Mouse (Mus musculus): ENCODE results near the gene H2-T24. TPM values are rescaled to one million over a fixed set of nuclear protein-coding genes. Genes with fewer than 3 reads are reported as not detected.

The H2-T24 gene
- total RNA-seq, 2 experiments from 2014 or later: 1.4 to 1.7 TPM

DNA sequence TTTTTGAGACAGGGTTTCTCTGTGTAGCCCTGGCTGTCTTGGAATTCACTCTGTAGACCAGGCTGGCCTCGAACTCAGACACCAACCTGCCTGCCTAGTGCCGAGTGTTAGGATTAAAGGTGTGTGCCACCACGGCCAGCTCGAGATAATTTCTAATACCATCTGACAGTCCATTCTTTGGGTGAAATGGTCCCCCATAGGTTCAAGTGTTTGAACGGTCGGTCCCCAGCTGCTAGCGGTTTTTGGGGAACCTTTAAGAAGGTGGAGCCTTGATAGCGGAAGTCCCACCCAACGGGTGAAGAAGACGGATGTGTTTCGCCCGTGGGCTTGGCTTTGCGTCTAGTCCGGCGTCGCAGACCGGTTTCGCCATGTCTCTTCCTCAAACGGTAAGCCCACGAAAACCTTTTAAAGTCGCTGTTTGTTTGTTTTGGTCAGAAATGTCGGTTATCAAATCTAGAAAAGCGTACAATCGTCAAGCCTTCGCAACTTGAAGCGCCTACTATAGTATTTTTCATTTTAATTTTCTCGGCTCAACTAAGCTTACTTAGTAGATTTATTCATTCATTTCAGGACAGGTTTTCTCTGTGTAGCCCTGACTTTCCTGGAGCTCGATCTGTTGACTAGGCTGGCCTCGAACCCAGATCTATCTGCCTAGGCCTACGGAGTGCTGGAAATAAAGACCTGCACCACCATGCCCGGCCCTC lies 26.0 kb downstream of the H2-T24 start:
- DNase-seq (ENCODE audit: extremely low spot score in 1 of 2, low spot score in 1 of 2): peak; percentile 64 to 67

GRCm38 (mm10) chr17:35993675-35994074 lies 26.7 kb downstream of the H2-T24 start:
- DNase-seq (ENCODE audit: extremely low spot score in 1 of 2, low spot score in 1 of 2): peak; percentile 49 to 78

- no peak for DNase-seq (ENCODE audit: extremely low spot score in 1 of 2, low spot score in 1 of 2)
These were observed 28.6 kb downstream of the H2-T24 start for GRCm38 (mm10) chr17:35991781-35992180.

DNA sequence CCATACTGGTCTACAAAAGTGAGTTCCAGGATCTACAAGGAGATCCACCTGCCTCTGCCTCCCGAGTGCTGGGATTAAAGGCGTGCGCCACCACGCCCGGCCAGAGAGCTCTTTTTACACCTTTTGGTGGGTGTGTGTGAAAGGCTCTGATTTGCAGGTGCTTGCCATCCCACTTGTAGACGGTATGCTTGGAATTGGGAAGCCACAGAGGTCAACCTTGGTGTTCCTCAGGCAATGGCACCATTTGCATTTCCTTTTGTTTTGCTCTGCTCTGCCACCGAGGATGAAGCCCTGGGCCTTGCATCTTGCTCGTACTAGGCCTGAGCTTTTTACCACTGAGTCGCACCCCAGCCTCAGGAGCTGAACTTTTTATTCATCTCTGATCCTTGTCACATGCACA lies 38.6 kb downstream of the H2-T24 start:
- DNase-seq (ENCODE audit: extremely low spot score in 1 of 2, low spot score in 1 of 2): no peak

GRCm38 (mm10) chr17:35980363-35980754 lies 40.0 kb downstream of the H2-T24 start:
- peak; percentile 38 to 65 for DNase-seq (ENCODE audit: extremely low spot score in 1 of 2, low spot score in 1 of 2)

DNA sequence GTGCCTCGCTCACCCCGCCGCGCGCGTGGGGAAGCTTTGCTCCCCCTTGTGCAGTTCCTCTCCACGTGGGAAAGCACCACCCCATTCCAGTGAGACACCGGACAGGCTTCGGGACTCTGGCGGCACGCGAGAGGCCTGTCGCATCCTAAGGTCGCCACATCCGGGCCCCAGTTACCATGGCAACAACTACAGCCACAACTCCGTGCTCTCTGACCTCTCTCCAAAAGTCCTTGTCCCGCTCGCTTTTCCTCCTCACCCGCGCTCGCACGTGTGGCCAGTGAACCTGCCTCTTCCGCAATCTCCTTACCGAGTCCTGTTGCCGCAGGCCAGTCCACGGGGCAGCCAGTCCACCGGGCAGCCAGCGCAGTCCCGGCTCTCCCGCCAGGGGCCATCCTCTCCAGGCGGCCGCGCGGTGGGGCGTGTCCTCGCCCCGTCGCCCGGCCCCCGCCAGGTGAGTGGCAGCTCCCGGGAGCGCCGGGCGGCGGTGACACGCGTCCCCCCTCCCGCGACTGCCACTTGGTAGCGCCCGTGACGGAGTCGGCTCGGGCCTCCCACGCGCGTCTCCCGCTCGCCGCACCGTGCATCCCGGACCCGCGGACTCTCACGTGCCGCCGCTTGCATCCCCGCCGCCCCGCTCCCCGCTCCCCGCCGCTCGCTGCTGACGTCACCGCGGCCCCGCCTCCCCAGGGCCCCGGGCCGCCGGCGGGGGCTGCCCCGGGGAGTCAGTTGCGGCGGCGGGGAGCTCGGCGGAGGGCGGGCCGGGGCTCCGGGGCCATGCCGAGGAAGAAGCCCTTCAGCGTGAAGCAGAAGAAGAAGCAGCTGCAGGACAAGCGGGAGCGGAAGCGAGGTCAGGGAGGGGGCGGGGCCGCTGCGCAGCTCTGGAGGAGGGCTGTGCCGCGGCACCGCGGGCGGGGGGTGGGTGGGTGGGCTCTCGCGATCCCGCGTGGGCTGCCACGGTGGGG lies 40.7 kb downstream of the H2-T24 start, which contains the start of the genes Gnl1 and Prr3:
Gnl1 (plus strand) TSS at position 451 of the 962 bp plus-strand sequence.
Prr3 (minus strand) TSS at position 836 of the 962 bp plus-strand sequence.
- DNase-seq (ENCODE audit: extremely low spot score in 1 of 2, low spot score in 1 of 2): peak; percentile 77 to 97

DNA sequence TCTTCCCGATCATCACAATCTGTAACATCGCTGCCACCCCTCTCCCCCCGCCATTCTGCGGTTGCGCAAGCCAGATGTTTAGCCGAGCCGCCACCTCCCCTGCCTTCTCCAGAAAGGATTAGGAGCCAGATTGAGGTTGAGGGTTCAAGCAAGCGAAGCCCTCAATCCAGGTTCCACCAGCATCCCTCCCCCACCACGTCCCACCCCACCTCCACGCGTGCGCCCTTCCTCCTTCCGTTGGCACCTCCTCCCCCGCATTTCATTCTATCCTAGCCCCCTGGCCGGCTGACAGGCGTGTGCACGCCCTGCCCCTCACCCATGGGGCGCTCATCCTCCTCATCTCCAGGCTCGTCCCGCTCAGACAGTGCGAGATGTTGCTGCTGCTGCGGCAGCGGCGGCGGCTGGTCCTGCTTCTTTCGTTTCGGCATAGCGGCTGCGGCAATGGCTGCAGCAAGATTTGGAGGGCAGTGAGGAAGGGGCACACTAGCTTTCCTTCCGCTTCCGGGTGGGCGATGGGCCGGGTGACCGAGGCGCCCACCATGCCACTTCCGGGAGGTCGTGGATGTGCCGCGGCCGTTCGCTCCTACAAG lies 41.5 kb downstream of the H2-T24 start:
- DNase-seq (ENCODE audit: extremely low spot score in 1 of 2, low spot score in 1 of 2): peak in 1 of 2 experiments; percentile 72

- DNase-seq (ENCODE audit: extremely low spot score in 1 of 2, low spot score in 1 of 2): no peak
These were observed 48.2 kb downstream of the H2-T24 start for GRCm38 (mm10) chr17:35972131-35972530.

- peak; percentile 95 to 97 for DNase-seq (ENCODE audit: extremely low spot score in 1 of 2, low spot score in 1 of 2)
These were observed 50.7 kb downstream of the H2-T24 start, which contains the start of gene Abcf1 for GRCm38 (mm10) chr17:35969418-35970389. TSS of gene Abcf1 (minus strand) at chr17:35969761.

DNA sequence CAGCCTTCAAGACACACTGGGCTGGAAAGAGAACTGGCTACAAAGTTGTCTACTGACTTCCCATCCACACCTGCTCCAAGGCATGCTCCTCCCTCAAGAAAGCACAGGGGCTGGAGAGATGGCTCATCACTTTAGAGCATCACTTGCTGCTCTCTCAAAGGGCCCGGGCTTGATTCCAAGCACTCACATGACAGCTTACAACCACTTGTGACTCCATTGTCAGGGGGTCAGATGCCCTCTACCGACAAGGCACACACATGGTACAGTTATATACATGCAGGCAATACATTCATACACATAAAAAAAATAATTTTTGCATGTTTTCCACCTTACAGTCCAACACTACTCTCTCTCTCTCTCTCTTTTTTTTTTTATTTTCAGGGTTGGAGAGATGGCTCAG lies 52.7 kb downstream of the H2-T24 start:
- no peak for DNase-seq (ENCODE audit: extremely low spot score in 1 of 2, low spot score in 1 of 2)

- DNase-seq (ENCODE audit: extremely low spot score in 1 of 2, low spot score in 1 of 2): no peak
These were observed 57.1 kb downstream of the H2-T24 start for GRCm38 (mm10) chr17:35963279-35963678.

- DNase-seq (ENCODE audit: extremely low spot score in 1 of 2, low spot score in 1 of 2): no peak
These were observed 61.7 kb downstream of the H2-T24 start for GRCm38 (mm10) chr17:35958533-35959223.

Small RNA genes within 50 kb of the gene (microRNA-seq; reads per million reads assigned to microRNA genes)
- 431 to 497 reads per million in 2 experiments for gene Mir877

Other genes with a start within 250 kb of the H2-T24 start
- gene Ier3, start 198.9 kb downstream of the H2-T24 start, total RNA-seq (2021): 1 to 10 TPM; 3.2 to 5.1 TPM
- gene Flot1, start 197.3 kb downstream of the H2-T24 start, total RNA-seq (2021): 100 to 1,000 TPM; 122 to 132 TPM
- gene Tubb5, start 182.3 kb downstream of the H2-T24 start, total RNA-seq (2021): 100 to 1,000 TPM; 381 to 413 TPM
- 10 to 100 TPM; 12.1 to 16.5 TPM for gene Mdc1, start 179.0 kb downstream of the H2-T24 start, total RNA-seq (2021)
- 1 to 10 TPM; 2.1 to 3.5 TPM for gene Nrm, start 159.2 kb downstream of the H2-T24 start, total RNA-seq (2021)
- 10 to 100 TPM in 1 of 2 experiments, 1 to 10 TPM in 1; 9.5 to 10.5 TPM for gene Ppp1r18, start 155.0 kb downstream of the H2-T24 start, total RNA-seq (2021)
- 10 to 100 TPM; 25.5 to 29.9 TPM for gene Dhx16, start 140.7 kb downstream of the H2-T24 start, total RNA-seq (2021)
- 10 to 100 TPM; 59.1 to 65.6 TPM for gene 2310061I04Rik, start 123.1 kb downstream of the H2-T24 start, total RNA-seq (2021)
- gene Atat1, start 110.5 kb downstream of the H2-T24 start, total RNA-seq (2021): 10 to 100 TPM; 61.1 to 75.3 TPM
- 10 to 100 TPM; 34.4 to 35.9 TPM for gene Mrps18b, start 104.2 kb downstream of the H2-T24 start, total RNA-seq (2021)
- 10 to 100 TPM; 69.9 to 81.9 TPM for gene Ppp1r10, start 104.1 kb downstream of the H2-T24 start, total RNA-seq (2021)
- gene Abcf1, start 50.8 kb downstream of the H2-T24 start, total RNA-seq (2021): 10 to 100 TPM; 70.3 to 80.6 TPM
- 100 to 1,000 TPM; 143 to 153 TPM for gene Gnl1, start 40.7 kb downstream of the H2-T24 start, total RNA-seq (2021)
- gene Prr3, start 40.3 kb downstream of the H2-T24 start, total RNA-seq (2021): 10 to 100 TPM; 40.2 to 53.1 TPM
- 1 to 10 TPM; 3.9 to 4.8 TPM for gene H2-T23, start 12.3 kb upstream of the H2-T24 start, total RNA-seq (2021)
- gene H2-T22, start 22.2 kb upstream of the H2-T24 start, total RNA-seq (2021): 1 to 10 TPM; 6.9 to 8.8 TPM
- not detected for gene Gm6034, start 22.4 kb upstream of the H2-T24 start, total RNA-seq (2021)
- gene Gm11127, start 37.8 kb upstream of the H2-T24 start, total RNA-seq (2021): 1 to 10 TPM; 1.1 to 1.2 TPM
- gene Gm19684, start 101.1 kb upstream of the H2-T24 start, total RNA-seq (2021): not detected
- not detected for gene Gm7030, start 108.9 kb upstream of the H2-T24 start, total RNA-seq (2021)
- gene Gm8909, start 148.0 kb upstream of the H2-T24 start, total RNA-seq (2021): not detected
- gene H2-T3, start 169.7 kb upstream of the H2-T24 start, total RNA-seq (2021): not detected
- gene Rpp21, start 237.5 kb upstream of the H2-T24 start, total RNA-seq (2021): 10 to 100 TPM; 41.6 to 50.0 TPM